Mouse (Mus musculus) myocyte (in vitro differentiated cells): Measurements from ENCODE around the gene Ctsl.

ENCODE experiments used
- CEBPB ChIP-seq: IDR thresholded peaks from 2 replicates; pipeline ENCODE4 v1.6.1; 2011; ENCODE audit warnings: mild to moderate bottlenecking, moderate library complexity; ENCODE audit not compliant: poor library complexity, insufficient read depth, severe bottlenecking
- E2F4 ChIP-seq: IDR thresholded peaks from one replicate; pipeline ENCODE4 v1.6.1; 2011; ENCODE audit warnings: mild to moderate bottlenecking, control low read depth, moderate library complexity; ENCODE audit not compliant: insufficient read depth
- MAX ChIP-seq: IDR thresholded peaks from one replicate; pipeline ENCODE4 v1.6.1; 2011; ENCODE audit warnings: low read depth, mild to moderate bottlenecking, control low read depth
- MYOD1 ChIP-seq, 3 experiments: IDR thresholded peaks; one replicate each; pipeline ENCODE4 v1.6.1; 2011; ENCODE audit warnings: control low read depth in 2 of 3, low read depth in 2 of 3, mild to moderate bottlenecking in 2 of 3, moderate library complexity in 1 of 3; ENCODE audit not compliant: insufficient read length in 2 of 3, control insufficient read depth in 1 of 3
- MYOG ChIP-seq, 3 experiments: IDR thresholded peaks; one replicate each; pipeline ENCODE4 v1.6.1; 2011; ENCODE audit warnings: control low read depth in 2 of 3, low read depth in 2 of 3, mild to moderate bottlenecking in 2 of 3; ENCODE audit not compliant: insufficient read length in 2 of 3, control insufficient read depth in 1 of 3, insufficient read depth in 1 of 3
- POLR2A ChIP-seq: IDR thresholded peaks from one replicate; pipeline ENCODE4 v1.6.1; 2011; ENCODE audit warnings: low read depth, mild to moderate bottlenecking, control low read depth, moderate library complexity; ENCODE audit not compliant: insufficient read length
- POLR2AphosphoS2 ChIP-seq: IDR thresholded peaks from one replicate; pipeline ENCODE4 v1.6.1; 2011; ENCODE audit warnings: low read depth, control low read depth; ENCODE audit not compliant: insufficient read length
- REST ChIP-seq: IDR thresholded peaks from one replicate; pipeline ENCODE4 v1.6.1; 2011; ENCODE audit warnings: mild to moderate bottlenecking, control low read depth, moderate library complexity; ENCODE audit not compliant: insufficient read depth, insufficient read length
- SRF ChIP-seq: IDR thresholded peaks from one replicate; pipeline ENCODE4 v1.6.1; 2011; ENCODE audit warnings: low read depth; ENCODE audit not compliant: control insufficient read depth, insufficient read length
- TCF12 ChIP-seq: IDR thresholded peaks from one replicate; pipeline ENCODE4 v1.6.1; 2011; ENCODE audit warnings: mild to moderate bottlenecking, control low read depth; ENCODE audit not compliant: poor library complexity, insufficient read depth, severe bottlenecking
- USF1 ChIP-seq: IDR thresholded peaks from one replicate; pipeline ENCODE4 v1.6.1; 2011; ENCODE audit warnings: low read depth, mild to moderate bottlenecking, control low read depth, moderate library complexity

DNA sequence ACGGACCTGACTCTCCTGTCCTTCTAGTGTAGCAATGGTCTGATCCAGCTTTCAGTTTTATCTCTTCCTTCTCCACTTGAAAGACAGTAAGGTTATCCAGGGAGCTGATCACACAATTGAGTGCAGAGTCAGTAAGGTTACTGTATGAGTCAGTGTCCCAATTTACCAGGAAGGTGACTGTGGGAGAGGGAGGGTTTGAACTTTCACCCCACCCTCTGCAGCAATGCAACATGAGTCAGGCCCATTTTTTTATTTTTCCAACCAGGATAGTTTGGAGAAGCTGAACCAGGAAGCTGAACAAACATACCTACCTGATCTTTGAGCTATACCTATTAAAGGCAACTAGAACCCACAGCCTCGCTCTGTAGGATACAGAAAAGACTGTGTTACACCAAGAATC, 21.2 kb downstream of the Ctsl start:
- TF ChIP-seq SRF (no peak), POLR2A (no peak), MYOD1 (IDR thresholded peaks at IDR 0.05; ENCODE audit: control insufficient read depth in 1 of 3, insufficient read length in 2 of 3, low read depth in 2 of 3) (no peak), REST (no peak), USF1 (no peak), MAX (no peak), MYOG (IDR thresholded peaks at IDR 0.05; ENCODE audit: control insufficient read depth in 1 of 3, insufficient read depth in 1 of 3, insufficient read length in 2 of 3, low read depth in 2 of 3) (no peak), E2F4 (no peak), CEBPB (no peak), TCF12 (no peak), POLR2AphosphoS2 (no peak)
